Mouse (Mus musculus) lung, adult 2 months (tissue): ENCODE data around the gene Nav3. TPM values are rescaled to one million over a fixed set of nuclear protein-coding genes. Genes with fewer than 3 reads are reported as not detected.

Source experiments
- DNase-seq: peaks from one replicate; pipeline ENCODE4 v3.0.0; 2022
- H3K4me1 ChIP-seq: fragments of 200-500 bp; 2 replicates; pipeline ENCODE4 v1.6.1; 2011; ENCODE audit warnings: low read length; ENCODE audit not compliant: control insufficient read depth, insufficient read depth
- H3K4me3 ChIP-seq: fragments of 200-500 bp; replicated peaks from 2 replicates; pipeline ENCODE3; 2011; ENCODE audit warnings: low read depth, mild to moderate bottlenecking, control low read depth, low read length; ENCODE audit errors: extremely low read depth
- CTCF ChIP-seq: fragments of 200-500 bp; IDR thresholded peaks from 2 replicates; pipeline ENCODE4 v1.5.1; 2011; ENCODE audit warnings: mild to moderate bottlenecking, low read length, control low read depth; ENCODE audit not compliant: insufficient read depth
- POLR2A ChIP-seq: fragments of 200-500 bp; IDR thresholded peaks from 2 replicates; pipeline ENCODE4 v1.6.1; 2011; ENCODE audit warnings: low read depth, mild to moderate bottlenecking, control low read depth, low read length, borderline replicate concordance; ENCODE audit errors: extremely low read depth
- WGBS: fragments of 180-500 bp; shearing (Covaris S2); methylation state at CpG from one replicate; pipeline ENCODE4 v1.1.7; 2018; 5-methylcytosine and 5-hydroxymethylcytosine counted together
- polyA plus RNA-seq: library from polyadenylated mRNA; depleted of rRNA; stranded (reverse); fragments of >200 nt; gene quantifications from 2 replicates; pipeline ENCODE4 v1.2.3, GENCODE M21; 2012

Nav3 gene
- polyA plus RNA-seq, 1 experiment, result 0.84 TPM

DNA sequence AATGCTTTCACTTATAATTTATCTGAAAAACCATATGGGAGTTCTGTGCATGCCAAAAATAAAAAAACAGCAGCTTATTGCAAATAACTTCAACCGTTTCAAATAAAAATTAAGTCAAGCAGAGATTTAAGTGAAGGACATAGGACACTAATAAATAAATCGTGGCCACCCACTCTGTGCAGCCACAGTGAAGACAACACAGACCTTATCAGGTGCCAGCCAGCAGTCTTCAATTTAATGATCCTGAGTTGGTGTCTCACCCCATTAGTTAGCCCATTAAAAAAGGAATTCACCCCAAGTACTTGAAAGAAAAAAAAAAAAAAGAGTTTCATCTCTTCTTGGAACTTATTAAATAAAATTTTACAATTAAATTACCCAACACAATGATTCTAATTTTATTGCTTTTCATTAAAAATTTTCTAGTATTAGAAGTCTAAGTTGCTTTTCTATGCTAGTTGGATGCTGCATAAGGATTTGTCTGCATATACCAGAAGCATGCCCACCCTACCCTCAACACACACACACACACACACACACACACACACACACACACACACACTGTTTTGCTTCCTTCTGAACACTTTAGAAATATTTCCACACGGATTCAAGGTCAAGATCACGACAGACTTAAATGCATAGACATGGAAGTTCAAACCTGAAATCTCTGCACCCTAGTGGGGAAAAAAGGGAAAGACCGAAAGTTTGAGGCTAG lies 649.1 kb downstream of the Nav3 start:
- WGBS, result 55% methylated on average over 5 of the region's 5 CpGs
- no peak overlapping the region for H3K4me3 ChIP-seq
- no peak for DNase-seq

DNA sequence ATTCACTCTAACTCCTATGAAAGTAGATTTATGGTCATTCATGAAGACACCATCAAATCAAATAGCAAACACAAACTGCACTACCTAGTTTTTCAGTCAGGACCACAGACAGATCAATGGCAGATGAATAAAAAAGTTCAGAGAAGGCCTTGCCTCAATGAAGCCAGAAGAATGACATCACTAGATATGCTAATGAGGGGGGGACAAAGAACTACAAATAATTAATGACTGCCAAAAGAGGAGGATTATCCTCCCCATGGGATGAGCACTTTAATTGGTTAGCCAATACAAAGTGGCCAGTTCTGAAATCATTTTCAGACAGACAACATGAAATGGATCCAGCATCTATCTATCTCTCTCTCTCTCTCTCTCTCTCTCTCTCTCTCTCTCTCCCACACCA lies 652.6 kb downstream of the Nav3 start:
- no peaks in the 10 kb centered on the region for H3K4me1 ChIP-seq
- H3K4me3 ChIP-seq, result no peak overlapping the region
- DNase-seq, result no peak
- TF ChIP-seq CTCF (no peak), POLR2A (no peak)

More for the DNA sequence above, 649.1 kb downstream of the Nav3 start:
- TF ChIP-seq CTCF (no peak), POLR2A (no peak)
- no peaks in the 10 kb centered on the region for H3K4me1 ChIP-seq

DNA sequence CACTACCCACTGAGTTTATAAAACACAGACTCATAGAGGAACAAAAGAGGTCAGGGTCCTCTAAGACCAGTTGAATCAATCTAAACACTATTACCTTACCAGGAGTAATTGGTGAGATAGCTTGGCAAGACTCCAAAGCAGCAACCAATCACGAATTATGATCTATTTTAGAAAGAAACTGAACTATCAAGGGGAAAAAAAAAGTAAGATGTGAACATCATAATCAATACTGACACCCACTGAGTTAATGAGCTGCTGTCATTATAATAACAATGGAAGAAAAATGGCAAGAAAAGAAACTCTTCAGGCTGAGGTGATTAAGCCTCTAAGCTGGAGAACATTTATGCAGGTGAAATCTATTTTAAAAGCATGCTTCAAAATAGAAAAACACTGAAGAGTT lies 653.8 kb downstream of the Nav3 start:
- Histone ChIP-seq H3K4me1 (no peaks in the 10 kb centered on the region), H3K4me3 (no peak overlapping the region)
- WGBS, result 47% methylated on average over 1 of the region's 1 CpGs
- no peak for DNase-seq
- TF ChIP-seq CTCF, result no peak
- TF ChIP-seq POLR2A, result no peak

DNA sequence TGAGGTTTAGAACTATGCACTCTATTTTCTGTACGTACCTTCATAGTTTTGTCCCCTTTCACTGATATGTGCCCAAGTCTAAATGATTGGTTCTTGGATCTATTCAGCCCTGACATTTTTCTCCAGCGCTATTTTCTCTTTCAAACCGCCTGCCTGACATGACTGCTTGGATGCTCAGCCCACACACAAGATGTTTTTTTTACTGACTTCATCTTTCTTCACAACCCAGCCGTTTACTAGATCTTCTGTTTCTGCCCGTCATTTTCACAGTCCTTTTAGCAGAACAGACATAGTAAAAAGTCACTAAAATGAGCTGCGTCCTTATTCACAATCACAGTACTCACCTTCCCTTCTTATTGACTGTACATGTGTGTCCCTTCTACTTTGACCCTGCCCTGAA lies 656.8 kb downstream of the Nav3 start:
- Histone ChIP-seq H3K4me1 (no peaks in the 10 kb centered on the region), H3K4me3 (no peak overlapping the region)
- DNase-seq, result no peak
- 84% methylated on average over 6 of the region's 6 CpGs for WGBS
- TF ChIP-seq CTCF (no peak), POLR2A (no peak)

DNA sequence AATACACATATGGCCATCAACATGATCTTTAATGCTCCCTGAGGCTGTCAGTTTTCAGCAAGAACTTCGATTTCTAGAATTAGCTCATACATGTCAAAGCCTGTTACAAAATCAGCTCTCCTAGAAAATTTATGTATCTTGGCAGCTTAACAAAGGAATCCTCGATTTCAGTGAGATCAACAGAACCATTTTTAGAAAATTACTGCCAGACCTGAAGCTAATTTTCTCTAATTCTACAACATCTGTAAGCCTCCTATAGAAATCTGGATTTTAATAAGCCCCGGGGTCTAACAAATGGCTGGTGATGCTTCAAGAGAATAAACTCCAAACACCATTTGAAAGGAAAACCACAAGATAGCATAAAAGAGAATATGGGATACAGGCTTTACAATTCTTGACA lies 659.0 kb downstream of the Nav3 start:
- Histone ChIP-seq H3K4me1 (no peaks in the 10 kb centered on the region), H3K4me3 (no peak overlapping the region)
- TF ChIP-seq POLR2A (no peak), CTCF (no peak)
- DNase-seq, result no peak
- WGBS, result 61% methylated on average over 3 of the region's 3 CpGs

DNA sequence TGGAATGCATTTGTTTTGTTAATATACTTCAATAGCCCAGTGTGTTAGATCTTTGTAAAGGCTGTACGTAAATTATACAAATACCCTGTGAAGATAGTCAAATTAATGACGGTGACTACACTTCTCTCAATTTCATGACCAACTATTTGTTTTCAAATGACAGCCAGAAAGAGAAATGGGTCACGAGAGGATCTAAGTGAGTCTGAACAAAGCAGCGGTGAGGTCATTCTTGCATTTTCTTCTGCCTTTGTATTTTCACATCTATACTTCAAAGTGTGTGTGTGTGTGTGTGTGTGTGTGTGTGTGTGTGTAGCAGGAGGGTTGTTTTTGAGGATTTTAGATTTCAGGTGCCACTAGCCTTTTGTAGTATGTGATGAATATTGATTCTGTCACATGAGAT lies 662.5 kb downstream of the Nav3 start:
- no peak for DNase-seq
- Histone ChIP-seq H3K4me3 (no peak overlapping the region), H3K4me1 (no peaks in the 10 kb centered on the region)
- WGBS, result 59% methylated on average over 4 of the region's 4 CpGs
- no peak for TF ChIP-seq POLR2A
- no peak for TF ChIP-seq CTCF

DNA sequence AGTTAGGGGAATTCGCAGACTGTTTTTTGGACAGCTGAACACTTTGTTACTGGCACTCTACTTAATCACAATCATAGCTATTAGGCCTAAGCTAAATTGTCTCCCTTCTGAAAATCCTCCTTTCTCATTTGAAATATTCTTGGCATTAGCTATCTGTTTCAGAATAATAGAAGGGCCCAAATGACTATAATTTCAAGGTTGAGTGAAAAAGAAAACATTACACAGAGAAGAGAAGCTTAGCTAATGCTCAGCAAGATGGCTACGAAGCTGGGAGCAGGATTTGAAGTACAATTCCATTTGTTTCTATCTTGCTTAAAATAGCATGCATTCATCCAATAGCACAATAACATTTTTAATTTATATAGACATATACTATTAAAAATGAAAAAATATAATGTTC lies 667.3 kb downstream of the Nav3 start:
- WGBS, result 84% methylated on average over 2 of the region's 2 CpGs
- DNase-seq, result no peak
- Histone ChIP-seq H3K4me1 (no peaks in the 10 kb centered on the region), H3K4me3 (no peak overlapping the region)
- TF ChIP-seq CTCF, result no peak
- TF ChIP-seq POLR2A, result no peak

DNA sequence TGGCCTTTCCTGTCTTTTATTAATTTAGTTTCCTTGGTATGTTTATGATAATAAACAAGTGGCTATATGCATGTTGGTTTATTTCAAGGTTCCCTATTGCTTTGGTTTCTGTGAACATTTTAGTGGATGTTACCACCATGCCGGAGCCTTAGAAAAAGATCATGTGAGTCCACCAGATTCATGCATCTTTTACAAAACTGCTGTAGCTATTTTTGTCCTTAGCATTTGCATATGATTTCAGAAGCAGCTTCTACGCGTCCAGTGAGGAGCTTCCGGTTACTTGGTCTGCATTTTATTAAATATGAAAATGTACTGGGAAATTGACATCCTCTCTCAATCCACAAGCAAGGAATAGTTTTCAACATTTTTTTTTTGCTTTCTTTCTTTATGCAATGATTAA lies 676.9 kb downstream of the Nav3 start:
- WGBS, result 87% methylated on average over 4 of the region's 4 CpGs
- H3K4me1 ChIP-seq, result no peaks in the 10 kb centered on the region
- no peak overlapping the region for H3K4me3 ChIP-seq
- no peak for DNase-seq
- no peak for TF ChIP-seq CTCF
- no peak for TF ChIP-seq POLR2A

DNA sequence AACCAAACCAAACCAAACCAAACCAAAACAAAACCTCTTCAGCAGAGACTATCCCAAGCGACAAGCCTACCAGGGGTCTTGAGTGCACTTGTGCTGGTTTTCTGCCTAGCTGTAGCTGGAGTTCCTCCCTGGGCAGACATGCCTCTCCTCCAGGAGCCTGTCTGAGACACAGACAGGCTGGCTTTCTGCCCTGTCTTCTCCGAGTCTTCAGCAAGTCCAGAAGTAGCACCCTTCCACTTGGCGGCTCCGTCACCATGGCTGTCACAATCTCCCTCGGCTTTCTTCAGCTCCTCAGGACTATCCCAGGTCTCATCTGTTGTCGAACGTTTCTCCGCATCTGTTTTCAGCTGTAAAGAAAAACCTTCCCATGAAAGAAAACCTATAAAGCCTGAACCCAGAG lies 686.9 kb downstream of the Nav3 start:
- no peaks in the 10 kb centered on the region for H3K4me1 ChIP-seq
- TF ChIP-seq POLR2A (no peak), CTCF (no peak)
- DNase-seq, result no peak
- H3K4me3 ChIP-seq, result no peak overlapping the region
- WGBS, result 77% methylated on average over 8 of the region's 8 CpGs

DNA sequence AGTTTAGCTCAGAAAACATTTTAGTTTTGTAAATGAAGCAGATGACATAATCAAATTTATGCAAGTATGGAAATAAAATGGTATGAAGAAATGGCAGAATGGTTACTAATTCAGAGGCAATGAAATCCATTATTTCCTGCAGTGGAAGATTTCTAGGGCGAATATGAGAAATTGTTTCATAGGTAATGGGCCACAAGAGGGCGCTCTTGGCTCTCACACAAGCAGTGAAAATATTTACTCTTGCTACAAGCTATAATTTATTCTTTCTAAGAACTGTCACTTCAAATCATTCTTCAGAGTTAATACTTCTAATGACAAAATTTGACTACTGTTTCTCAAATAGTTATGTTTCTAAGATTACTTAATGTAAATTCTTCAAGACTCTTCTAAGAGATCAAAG lies 690.4 kb downstream of the Nav3 start:
- Histone ChIP-seq H3K4me1 (no peaks in the 10 kb centered on the region), H3K4me3 (no peak overlapping the region)
- TF ChIP-seq CTCF (0 out of 2 replicates have a peak, but pooled peaks have one; percentile 7), POLR2A (no peak)
- DNase-seq, result no peak
- WGBS, result 9% methylated on average over 2 of the region's 2 CpGs
